Mouse (Mus musculus) heart, embryonic 10.5 days (tissue): ENCODE results near the gene Nhs. TPM values are rescaled to one million over a fixed set of nuclear protein-coding genes. Genes with fewer than 3 reads are reported as not detected.

Experiments used
- DNase-seq: peaks from one replicate; pipeline ENCODE4 v3.0.0-alpha.2; 2017; ENCODE audit warnings: low spot score
- H3K27ac ChIP-seq: fragments of 300-500 bp; sonication (generic); 2 replicates; pipeline ENCODE4 v1.5.1; 2016; ENCODE audit warnings: mild to moderate bottlenecking
- H3K27me3 ChIP-seq: fragments of 300-500 bp; sonication (generic); 2 replicates; pipeline ENCODE4 v1.6.1; 2016; ENCODE audit warnings: mild to moderate bottlenecking; ENCODE audit not compliant: poor library complexity, insufficient read depth, severe bottlenecking
- H3K36me3 ChIP-seq: fragments of 300-500 bp; sonication (generic); 2 replicates; pipeline ENCODE4 v1.6.1; 2016; ENCODE audit warnings: mild to moderate bottlenecking, moderate library complexity
- H3K4me1 ChIP-seq: fragments of 300-500 bp; sonication (generic); 2 replicates; pipeline ENCODE4 v1.6.1; 2016; ENCODE audit warnings: mild to moderate bottlenecking
- H3K4me3 ChIP-seq: fragments of 300-500 bp; sonication (generic); 2 replicates; pipeline ENCODE4 v1.5.1; 2016; ENCODE audit warnings: mild to moderate bottlenecking, moderate library complexity
- H3K9me3 ChIP-seq: fragments of 300-500 bp; sonication (generic); 2 replicates; pipeline ENCODE4 v1.6.1; 2016; ENCODE audit warnings: mild to moderate bottlenecking, moderate library complexity
- WGBS: fragments of 180-500 bp; shearing (Covaris S2); methylation state at CpG from one replicate; pipeline ENCODE4 v1.1.7; 2016; 5-methylcytosine and 5-hydroxymethylcytosine counted together
- polyA plus RNA-seq: library from polyadenylated mRNA; unstranded; fragments of >200 nt; fragmentation: Nextera tagmentation; extraction: Ambion mirVana; gene quantifications from 2 replicates; pipeline ENCODE4 v1.2.1, GENCODE M21; 2016

Nhs gene
- polyA plus RNA-seq, 1 experiment from 2014 or later: 1.6 TPM

DNA sequence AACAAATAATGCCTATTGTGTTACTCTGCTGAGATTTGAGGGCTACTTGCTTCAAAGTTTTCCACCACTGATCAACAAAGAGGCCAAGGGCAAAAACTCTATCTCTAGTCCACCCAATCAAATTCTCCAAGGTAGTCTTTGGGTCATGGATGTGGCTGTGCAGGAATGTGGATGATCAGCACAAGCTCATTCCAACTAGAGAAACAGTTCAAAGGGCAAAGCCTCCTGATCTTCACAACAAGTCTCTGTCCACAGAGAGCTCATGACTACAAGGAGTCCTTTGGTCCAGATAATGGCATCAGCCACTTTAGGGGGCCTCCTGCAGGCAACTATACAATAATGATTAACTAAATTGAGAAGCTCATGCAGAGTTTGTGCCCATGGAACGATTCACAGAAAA lies 155.7 kb downstream of the Nhs start:
- Histone ChIP-seq H3K4me3 (no peak overlapping the region), H3K9me3 (no peaks in the 10 kb centered on the region), H3K27ac (no peak overlapping the region), H3K4me1 (no peaks in the 10 kb centered on the region), H3K27me3 (peaks cover 39% of the 10 kb centered on the region), H3K36me3 (no peaks in the 10 kb centered on the region)
- DNase-seq: no peak
- WGBS: 73% methylated on average over 1 of the region's 1 CpGs

DNA sequence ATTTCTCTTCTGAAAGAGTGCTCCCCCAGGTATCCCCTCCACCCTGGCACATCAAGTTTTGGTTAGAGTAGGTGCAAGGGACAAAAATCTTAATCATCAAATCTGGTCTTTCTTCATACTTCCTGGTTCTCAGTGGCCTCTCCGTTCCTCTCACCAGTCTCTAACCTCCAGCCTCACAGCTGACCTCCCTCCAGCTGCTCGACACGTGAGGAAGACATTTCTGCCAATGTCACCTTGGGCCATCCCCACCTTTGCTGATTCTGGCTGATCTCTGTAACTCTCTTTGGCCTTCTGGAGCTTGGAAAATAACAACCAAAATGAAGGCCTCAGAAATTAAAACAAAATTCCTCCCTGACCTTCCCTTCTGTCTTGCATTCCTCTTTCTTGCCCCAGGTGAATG lies 160.7 kb downstream of the Nhs start:
- H3K36me3 ChIP-seq: no peaks in the 10 kb centered on the region
- no peaks in the 10 kb centered on the region for H3K4me1 ChIP-seq
- no peak overlapping the region for H3K27ac ChIP-seq
- no peak for DNase-seq
- no peak overlapping the region for H3K4me3 ChIP-seq
- no peaks in the 10 kb centered on the region for H3K9me3 ChIP-seq
- H3K27me3 ChIP-seq: peaks cover 28% of the 10 kb centered on the region; the same call in 1 of the 2 replicates
- WGBS: 69% methylated on average over 3 of the region's 3 CpGs

- DNase-seq: no peak
- no peaks in the 10 kb centered on the region for H3K36me3 ChIP-seq
- no peaks in the 10 kb centered on the region for H3K9me3 ChIP-seq
- H3K27me3 ChIP-seq: peaks cover 31% of the 10 kb centered on the region; the same call in 1 of the 2 replicates
- no peak overlapping the region for H3K4me3 ChIP-seq
- 0 out of 2 replicates have a peak overlapping the region, but pooled peaks have one; percentile 10 for H3K27ac ChIP-seq
- 42% methylated on average over 2 of the region's 2 CpGs for WGBS
- H3K4me1 ChIP-seq: no peaks in the 10 kb centered on the region
These were observed 162.2 kb downstream of the Nhs start for GRCm38 (mm10) chrX:161997170-161997795.

DNA sequence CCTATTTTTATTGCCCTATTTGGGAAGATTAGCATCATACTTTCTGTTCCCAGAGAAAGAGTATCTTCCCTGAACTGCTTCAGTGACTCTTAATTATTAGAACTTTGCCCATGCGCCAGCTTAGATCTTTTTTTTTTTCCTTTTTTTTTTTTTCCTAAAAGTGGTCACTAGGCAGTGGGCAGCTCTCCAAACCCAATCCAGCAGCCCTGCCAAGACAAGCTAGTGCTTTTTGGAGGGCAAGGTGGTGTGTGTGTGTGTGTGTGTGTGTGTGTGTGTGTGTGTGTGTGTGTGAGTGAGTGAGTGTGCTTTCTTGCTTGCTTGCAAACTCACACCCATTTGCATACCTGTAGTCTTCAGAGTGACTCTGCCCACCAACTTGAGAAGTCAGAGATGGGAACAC lies 169.4 kb downstream of the Nhs start:
- Histone ChIP-seq H3K27ac (no peak overlapping the region), H3K9me3 (no peaks in the 10 kb centered on the region), H3K36me3 (no peaks in the 10 kb centered on the region), H3K4me3 (no peak overlapping the region), H3K27me3 (peaks cover 25% of the 10 kb centered on the region; the same call in 1 of the 2 replicates), H3K4me1 (no peaks in the 10 kb centered on the region)
- no peak for DNase-seq
- WGBS: 85% methylated on average over 1 of the region's 1 CpGs

GRCm38 (mm10) chrX:161984961-161985360 lies 174.6 kb downstream of the Nhs start:
- no peak for DNase-seq
- WGBS: 68% methylated on average over 6 of the region's 6 CpGs
- no peaks in the 10 kb centered on the region for H3K36me3 ChIP-seq
- H3K4me1 ChIP-seq: no peaks in the 10 kb centered on the region
- no peaks in the 10 kb centered on the region for H3K9me3 ChIP-seq
- peaks cover 17% of the 10 kb centered on the region; the same call in 1 of the 2 replicates for H3K27me3 ChIP-seq
- no peak overlapping the region for H3K27ac ChIP-seq
- no peak overlapping the region for H3K4me3 ChIP-seq

DNA sequence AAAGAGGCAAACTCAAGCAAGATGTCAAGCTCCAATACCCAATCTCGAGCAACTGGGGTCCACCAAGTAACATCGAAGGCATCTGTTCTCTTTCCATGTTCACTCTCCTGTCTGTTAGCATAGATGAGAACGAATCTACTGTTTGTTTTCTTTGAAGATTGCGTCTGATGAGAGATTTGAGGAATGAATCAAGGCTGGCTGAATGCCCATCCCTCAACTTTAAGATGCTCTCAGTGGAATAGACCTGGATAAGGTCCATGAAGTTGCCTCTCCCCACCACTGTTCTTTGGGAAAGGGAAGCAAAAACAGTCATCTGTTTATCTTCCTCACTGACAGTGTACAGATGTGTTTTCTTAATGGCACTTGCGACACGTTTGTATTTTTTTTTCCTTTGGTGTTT lies 178.1 kb downstream of the Nhs start:
- H3K27me3 ChIP-seq: peaks cover 9% of the 10 kb centered on the region; the same call in 1 of the 2 replicates
- H3K27ac ChIP-seq: no peak overlapping the region
- DNase-seq: no peak
- 39% methylated on average over 6 of the region's 6 CpGs for whole genome bisulfite sequencing
- H3K4me3 ChIP-seq: no peak overlapping the region
- H3K9me3 ChIP-seq: no peaks in the 10 kb centered on the region
- H3K36me3 ChIP-seq: no peaks in the 10 kb centered on the region
- no peaks in the 10 kb centered on the region for H3K4me1 ChIP-seq

GRCm38 (mm10) chrX:161979946-161980345 lies 179.6 kb downstream of the Nhs start:
- DNase-seq: no peak
- Histone ChIP-seq H3K4me1 (no peaks in the 10 kb centered on the region), H3K27ac (no peak overlapping the region), H3K27me3 (peaks cover 17% of the 10 kb centered on the region), H3K36me3 (no peaks in the 10 kb centered on the region), H3K4me3 (no peak overlapping the region), H3K9me3 (no peaks in the 10 kb centered on the region)

DNA sequence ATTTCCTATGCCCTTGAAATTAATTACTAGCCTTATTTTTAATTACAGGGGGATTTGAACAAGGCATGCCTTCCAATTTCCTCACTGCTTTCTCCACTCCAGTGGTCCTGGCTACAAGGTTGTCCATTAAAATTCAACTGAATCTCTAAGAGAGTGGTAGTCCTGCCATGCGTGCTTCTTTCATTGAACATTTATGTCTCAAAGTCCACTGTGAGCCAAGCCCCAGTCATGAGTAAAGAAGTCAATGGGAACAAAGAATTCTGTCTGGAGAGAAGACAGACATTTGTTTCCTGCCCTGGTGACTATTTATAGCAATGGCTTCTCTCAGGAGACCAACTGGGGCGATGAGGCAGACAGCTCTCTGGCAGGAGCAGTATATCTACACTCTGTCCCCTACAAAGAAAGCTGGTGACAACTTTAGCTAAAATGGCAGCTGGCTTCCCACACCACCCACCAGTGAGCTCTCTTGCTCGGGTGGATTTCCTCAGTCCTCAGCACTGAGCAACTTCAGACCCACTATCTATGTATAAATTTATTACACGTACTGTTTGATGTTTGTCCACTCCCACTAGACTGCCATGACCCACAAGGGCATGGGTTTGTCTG lies 182.2 kb downstream of the Nhs start:
- peaks cover 23% of the 10 kb centered on the region for H3K27me3 ChIP-seq
- 55% methylated on average over 4 of the region's 4 CpGs for WGBS

GRCm38 (mm10) chrX:161976376-161976775 lies 183.2 kb downstream of the Nhs start:
- Histone ChIP-seq H3K4me1 (peaks cover 5% of the 10 kb centered on the region; the same call in 1 of the 2 replicates), H3K27ac (no peak overlapping the region), H3K4me3 (no peak overlapping the region), H3K27me3 (peaks cover 23% of the 10 kb centered on the region), H3K9me3 (no peaks in the 10 kb centered on the region), H3K36me3 (no peaks in the 10 kb centered on the region)
- WGBS: 76% methylated on average over 2 of the region's 2 CpGs
- no peak for DNase-seq

More for the DNA sequence above, 182.2 kb downstream of the Nhs start:
- DNase-seq: no peak
- H3K4me1 ChIP-seq: peaks cover 5% of the 10 kb centered on the region; the same call in 1 of the 2 replicates
- H3K9me3 ChIP-seq: no peaks in the 10 kb centered on the region
- no peak overlapping the region for H3K4me3 ChIP-seq
- H3K27ac ChIP-seq: no peak overlapping the region
- H3K36me3 ChIP-seq: no peaks in the 10 kb centered on the region

- Histone ChIP-seq H3K27me3 (peaks cover 21% of the 10 kb centered on the region), H3K4me1 (peaks cover 5% of the 10 kb centered on the region; the same call in 1 of the 2 replicates), H3K27ac (no peak overlapping the region), H3K36me3 (no peaks in the 10 kb centered on the region), H3K4me3 (no peak overlapping the region), H3K9me3 (no peaks in the 10 kb centered on the region)
- WGBS: 26% methylated on average over 3 of the region's 3 CpGs
- no peak for DNase-seq
These were observed 186.0 kb downstream of the Nhs start for GRCm38 (mm10) chrX:161973572-161973971.

GRCm38 (mm10) chrX:161972723-161973122 lies 186.8 kb downstream of the Nhs start:
- Histone ChIP-seq H3K36me3 (no peaks in the 10 kb centered on the region), H3K9me3 (no peaks in the 10 kb centered on the region), H3K27me3 (peaks cover 16% of the 10 kb centered on the region), H3K4me3 (no peak overlapping the region), H3K4me1 (peaks cover 5% of the 10 kb centered on the region; the same call in 1 of the 2 replicates), H3K27ac (no peak overlapping the region)
- DNase-seq: no peak

DNA sequence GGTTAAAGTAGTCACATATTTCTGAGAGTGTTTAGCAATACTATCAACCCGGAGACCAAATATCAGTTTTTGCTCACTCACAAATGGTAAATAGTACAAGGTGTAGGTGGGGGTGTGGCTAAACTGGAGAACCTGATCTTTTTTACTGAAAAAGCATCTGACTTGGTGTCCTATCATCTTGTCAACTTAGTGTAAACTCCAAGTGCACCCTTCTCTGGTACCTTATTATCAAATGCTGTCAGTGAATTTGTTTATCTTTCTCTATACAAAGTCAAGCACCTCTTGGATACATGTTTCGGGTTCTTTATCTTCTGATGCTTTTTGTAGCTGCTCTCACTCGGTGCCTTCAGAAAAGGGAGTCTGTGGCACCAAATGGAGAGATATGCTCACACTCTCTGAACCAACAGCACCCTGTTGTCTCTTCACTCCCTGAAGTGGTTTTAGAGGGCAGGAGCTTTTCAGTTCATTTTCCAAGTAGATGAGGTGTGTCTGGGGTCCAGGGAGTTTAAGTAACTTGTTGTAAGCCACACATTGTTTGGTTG lies 187.5 kb downstream of the Nhs start:
- Histone ChIP-seq H3K27me3 (peaks cover 16% of the 10 kb centered on the region), H3K36me3 (no peaks in the 10 kb centered on the region), H3K9me3 (no peaks in the 10 kb centered on the region), H3K4me3 (no peak overlapping the region), H3K27ac (no peak overlapping the region), H3K4me1 (peaks cover 5% of the 10 kb centered on the region; the same call in 1 of the 2 replicates)
- DNase-seq: no peak
- 55% methylated on average over 3 of the region's 3 CpGs for WGBS

DNA sequence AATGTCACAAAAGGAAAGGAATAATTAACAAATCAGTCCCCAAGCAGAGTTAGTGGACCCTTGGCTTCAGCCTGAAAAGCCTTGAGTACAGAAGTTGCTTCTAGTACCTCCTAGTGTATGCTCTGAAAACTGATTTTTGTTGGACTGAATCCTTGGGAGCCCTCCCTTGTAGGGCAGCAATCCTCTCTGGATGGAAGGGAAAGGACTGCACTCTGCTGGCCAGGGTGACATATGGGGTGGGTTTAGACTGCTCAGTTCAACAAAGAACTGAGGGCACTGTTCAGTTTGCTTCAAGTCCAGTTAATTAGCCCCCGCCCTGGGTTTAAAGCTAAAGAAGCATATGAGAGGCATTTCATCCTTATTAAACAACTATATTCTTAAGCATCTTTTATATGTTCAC lies 188.4 kb downstream of the Nhs start:
- Histone ChIP-seq H3K4me3 (no peak overlapping the region), H3K27me3 (peaks cover 12% of the 10 kb centered on the region), H3K36me3 (no peaks in the 10 kb centered on the region), H3K4me1 (peaks cover 5% of the 10 kb centered on the region; the same call in 1 of the 2 replicates), H3K9me3 (no peaks in the 10 kb centered on the region), H3K27ac (no peak overlapping the region)
- DNase-seq: no peak
- 73% methylated on average over 1 of the region's 1 CpGs for WGBS
